Mouse (Mus musculus): ENCODE data around the gene Kctd20.

The Kctd20 gene

DNA sequence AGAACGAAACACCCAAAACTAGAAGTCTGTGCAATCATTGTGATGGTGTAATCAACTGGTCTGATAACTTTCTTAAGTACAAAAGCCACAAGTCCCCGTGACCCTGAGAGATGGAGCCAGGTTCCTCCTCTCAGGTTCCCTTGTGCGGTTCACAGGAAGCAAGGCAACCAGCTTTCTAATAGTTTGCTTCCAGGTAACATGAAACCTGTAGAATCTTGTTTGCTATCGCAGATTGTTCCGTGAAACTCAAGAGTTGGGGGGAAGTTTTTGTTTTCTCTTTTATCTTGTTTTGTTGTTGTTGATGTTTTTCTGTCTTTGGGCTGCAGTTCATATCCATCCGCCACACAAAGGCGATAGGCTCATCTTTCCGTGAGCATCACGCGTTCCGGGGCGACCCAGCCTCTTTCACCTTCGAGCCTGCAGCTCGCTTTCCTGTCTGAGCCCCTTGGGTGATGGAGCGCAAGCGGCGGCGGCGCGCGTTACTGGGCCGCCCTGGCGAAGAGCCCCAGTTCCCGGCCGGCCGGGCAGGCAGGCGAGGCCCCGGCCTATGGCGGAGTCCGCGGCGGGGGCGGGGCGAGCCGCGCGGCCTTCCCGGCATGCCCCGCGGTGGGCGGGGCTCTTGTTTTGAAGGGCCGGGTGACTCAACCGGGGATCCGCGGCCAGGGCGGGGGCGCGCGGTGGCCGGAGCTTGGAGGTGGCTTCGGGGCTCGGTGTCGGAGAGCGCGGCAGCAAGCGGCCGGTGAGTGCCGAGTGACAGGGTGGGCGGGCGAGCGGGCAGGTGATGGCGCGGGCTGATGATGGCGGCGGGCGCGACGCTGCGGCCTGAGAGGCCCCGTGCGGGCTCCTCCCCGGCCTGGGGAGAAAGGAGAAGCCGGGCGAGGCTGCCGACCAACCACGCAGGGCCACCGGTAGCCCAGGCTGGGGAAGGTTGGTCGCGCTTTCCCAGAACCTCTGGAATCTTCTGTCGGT, at the start of gene Kctd20:
TSS of gene Kctd20 (plus strand) at position 120 of the 969 bp plus-strand sequence.
- peak; percentile 89 for DNase-seq

DNA sequence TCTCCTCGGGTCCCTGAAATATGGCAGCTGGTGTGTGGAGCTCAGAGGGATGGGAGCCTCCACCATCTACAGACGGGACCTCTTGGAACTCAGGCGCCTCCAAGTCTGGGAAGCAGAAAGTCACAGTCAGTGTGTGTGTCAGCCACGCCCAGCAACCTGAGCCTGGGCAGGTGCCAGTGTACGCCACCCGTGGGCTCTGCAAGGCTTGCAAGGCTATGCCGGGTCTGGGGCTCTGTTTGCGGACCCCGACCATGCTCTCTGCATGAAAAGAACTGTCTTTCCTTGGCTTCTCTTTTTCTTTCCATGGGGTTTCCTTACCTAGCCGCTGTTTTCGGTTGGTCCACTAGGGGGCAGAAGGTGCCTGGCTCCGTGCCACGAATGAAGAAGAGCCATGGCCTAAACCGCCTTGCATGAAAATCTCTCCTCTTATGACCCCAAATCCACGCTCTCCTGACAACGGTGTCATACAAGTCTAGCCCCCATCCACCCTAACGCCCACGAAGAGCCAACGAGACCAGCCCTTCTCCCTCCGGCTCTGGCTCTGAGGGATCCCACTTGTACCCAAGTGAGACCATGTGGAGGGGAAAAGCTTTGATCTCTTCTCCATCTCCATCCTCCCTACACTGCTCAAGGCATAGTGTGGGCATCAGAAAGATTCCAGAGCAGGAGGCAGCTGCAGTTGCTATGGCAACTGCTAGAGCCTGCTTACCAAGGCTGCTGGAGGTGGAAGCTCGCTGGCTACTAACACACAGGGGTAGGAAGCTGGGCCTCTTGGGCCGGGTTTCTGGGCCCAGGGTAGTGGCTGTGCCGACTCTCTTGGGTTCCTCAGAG, 47.0 kb upstream of the Kctd20 start:
- peak; percentile 72 for DNase-seq

DNA sequence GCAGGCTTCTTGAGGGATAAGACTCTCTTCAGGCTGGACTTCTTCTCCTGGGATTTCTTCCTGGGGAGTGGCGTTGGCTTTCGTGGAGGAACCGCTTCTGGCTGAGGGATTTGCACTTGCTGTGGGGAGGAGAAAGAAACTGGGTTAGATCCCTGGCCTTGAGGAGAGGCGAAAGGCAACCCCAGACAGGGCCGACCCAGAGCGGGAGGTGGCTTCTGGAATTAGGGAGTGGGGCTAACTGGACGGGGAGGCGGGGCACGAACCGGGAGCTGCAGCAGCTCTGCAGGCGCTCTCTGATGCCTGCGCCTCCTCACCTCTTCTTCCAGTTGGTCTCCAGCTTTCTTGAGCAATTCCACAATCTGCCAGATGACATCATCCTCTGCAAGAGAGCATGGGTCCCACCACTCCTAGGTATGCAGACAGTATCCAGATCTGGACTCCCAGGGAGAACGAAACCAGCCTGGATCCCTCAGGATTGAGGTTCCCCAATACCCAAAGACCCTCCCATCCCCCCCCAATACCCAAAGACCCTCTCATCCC, 46.3 kb upstream of the Kctd20 start:
- no peak for DNase-seq

DNA sequence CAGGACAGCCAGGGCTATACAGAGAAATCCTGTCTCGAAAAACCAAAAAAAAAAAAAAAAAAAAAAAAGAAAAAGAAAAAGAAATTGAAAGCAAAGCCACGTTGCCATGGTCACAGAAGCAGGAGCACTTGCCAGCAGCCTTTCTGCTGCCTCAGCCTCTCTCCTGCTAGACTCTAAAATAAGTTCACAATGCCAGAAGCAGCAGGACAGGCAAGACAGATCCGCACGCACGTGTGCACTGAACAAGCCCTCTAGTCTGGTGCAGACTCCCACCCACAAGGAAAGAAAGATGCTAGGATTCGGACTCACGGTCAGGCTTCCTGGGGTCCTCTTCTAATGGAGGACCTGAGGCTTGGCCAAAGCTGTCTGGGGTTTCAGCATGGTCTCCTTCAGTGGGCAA, 43.8 kb upstream of the Kctd20 start:
- peak; percentile 51 for DNase-seq

DNA sequence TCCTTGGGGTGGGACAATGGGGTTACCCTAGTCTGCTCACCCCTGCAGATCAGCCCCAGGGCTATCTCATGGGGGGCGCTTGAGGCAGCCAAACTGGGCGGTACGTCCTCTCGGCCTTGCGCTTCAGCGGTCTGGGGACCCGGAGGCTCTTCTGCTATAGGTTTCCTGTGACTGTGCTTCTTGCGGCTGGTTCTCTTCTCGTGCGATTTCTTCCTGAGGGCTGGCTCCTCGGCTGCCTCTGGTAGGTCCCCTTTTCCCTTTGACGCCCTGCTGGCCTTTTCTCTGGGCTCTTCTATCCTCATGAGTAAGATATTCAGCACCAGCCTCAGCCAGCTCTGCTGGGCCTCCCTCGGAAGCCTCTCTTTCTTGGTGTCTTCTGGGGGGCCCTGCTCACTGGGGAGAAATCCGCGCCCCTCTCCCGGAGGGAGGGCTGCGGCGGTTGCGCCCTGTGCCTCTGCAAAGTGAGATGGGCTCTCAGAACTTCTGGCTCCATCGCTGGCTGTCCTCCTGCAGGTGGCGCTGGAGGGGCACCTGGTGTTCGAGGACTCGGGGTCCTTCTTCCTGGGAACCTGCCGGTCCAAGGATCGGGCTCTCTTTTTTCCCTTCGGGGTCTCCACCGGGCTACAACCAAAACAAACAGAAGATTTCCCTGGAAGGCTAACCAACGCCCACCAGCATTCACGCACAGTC, 42.4 kb upstream of the Kctd20 start:
- no peak for DNase-seq

DNA sequence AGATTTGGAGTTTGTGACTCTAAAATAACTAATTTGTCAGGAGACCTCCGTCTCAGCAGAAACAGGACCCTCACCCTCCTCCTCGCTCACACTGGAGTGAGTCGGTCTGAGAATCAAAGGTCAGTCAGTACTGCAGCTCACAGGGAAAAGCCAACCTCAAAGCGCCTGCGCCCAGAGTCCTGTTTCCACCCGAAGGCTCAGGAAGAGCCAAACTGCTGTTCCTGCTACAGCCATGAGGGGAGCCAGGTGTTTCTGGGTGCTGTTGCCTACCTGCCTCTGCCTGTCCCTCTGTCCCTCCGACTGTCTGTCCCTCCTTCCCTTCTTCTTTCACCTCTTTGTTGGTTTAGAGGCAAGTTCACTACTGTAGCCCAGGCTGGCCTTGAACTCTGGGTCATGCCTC, 41.6 kb upstream of the Kctd20 start:
- no peak for DNase-seq

DNA sequence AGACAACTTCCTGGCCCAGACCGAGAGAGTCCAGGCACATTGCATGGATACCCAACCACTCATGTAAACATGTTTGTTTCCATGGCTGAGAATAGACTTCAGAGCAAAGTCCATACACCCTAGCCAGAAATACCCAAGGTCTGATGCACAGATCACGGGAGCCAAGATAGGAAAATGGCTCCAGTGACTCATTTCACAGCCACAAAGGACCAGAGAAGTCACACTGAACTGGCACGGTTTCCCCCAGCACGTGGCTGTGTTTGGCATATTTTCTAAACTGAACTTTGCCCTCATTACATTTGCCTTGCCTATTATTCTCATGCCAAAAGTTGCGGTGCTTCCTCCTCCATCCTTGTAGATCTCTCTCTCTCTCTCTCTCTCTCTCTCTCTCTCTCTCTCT, 38.5 kb upstream of the Kctd20 start:
- no peak for DNase-seq

DNA sequence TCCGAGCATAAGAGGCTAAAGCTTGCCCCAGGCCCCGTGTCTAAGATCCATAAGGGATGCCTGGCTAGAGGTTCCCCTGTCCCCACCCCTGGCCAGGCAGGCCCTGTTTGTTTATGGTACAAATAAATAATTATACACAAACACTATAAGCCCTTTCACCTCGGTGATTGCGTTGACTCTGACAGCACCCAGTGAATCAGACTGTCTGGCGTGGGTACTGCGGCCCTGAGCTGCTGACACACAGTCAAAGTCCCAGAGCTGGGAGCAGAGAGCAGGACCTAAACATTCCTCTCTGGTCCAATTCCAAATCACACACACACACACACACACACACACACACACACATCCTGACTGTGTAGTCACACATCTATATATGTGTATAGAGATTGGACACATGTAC, 37.8 kb upstream of the Kctd20 start:
- no peak for DNase-seq

DNA sequence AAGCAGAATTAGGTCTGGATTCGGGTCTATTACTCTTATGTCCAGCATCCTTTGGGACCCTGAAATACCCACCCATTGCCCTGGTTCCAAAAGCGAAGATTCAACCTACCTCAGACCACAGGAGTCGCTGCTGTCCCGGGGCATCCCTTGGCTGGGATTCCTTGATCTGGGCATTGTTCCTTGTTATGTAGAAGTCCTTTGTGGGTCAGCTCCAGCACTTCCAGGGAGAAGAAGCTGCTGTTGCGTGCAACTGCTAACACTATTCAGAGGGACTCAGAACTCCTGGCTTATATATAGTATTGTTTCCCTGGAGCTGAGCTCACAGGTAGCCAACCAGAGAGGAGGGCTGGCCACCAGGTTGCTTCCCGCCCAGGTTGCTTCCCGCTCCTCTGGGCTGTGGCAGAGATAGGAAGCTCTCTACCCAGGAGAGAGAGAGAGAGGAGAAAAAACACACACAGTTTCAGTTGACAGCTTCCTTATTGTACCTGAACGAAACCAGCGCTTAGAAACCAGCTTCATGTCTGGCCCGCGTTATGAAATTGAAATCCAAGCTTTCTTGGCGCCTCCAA, 36.6 kb upstream of the Kctd20 start, which contains the start of gene 4930539E08Rik:
TSS of gene 4930539E08Rik (minus strand) at position 265 of the 569 bp plus-strand sequence.
- DNase-seq: no peak

DNA sequence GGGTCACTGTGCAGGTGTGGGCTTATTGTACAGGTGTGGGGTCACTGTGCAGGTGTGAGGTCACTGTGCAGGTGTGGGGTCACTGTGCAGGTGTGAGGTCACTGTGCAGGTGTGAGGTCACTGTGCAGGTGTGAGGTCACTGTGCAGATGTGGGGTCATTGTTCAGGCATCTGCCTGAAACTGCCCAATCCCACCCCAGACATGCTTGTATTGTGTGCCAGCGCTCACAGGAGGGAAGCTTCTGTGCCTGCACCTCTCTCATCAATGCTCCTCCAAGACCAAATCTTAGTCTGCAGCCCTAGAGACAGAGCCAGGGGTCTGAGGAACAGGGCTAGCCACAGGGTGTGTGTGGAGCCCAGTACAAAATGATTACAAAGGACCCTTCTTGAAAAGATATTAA, 35.2 kb upstream of the Kctd20 start:
- no peak for DNase-seq

DNA sequence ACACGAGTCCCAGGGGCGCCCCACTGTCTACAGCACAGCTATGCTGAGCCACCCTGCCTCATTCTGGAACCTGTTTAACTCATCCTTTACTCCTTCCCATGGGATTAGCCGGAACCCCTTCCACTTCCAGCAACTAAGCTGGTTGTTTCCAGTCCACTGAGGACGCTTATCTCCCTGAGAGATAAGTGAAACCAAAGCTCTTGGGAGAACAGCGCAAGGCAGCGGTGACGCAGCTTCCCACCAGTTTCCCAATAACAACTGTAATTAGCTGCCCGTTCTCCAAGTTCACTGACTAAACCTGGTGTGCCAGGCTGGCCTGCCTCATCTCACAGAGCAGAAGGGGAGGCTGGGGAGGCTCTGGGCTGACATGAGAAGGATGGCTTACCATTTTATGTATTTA, 30.7 kb upstream of the Kctd20 start:
- no peak for DNase-seq

DNA sequence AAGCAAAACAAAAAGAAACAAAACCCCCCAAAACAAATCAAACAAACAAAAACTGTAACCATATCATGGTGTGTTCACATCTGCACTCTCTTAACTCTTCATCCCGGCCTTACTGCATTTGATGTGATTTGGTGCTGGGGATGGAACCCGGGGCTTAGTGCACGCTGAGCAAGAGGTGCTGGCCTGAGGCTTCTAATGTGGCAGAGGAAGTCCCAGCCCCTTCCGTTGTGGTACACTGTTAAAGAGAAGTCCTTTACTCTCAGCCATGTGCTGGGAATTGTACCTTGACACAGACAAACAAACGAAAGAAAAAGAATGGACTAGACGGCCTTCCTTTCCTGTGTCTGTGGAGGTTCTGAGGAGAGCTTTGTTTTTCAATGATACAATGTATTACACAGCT, 29.7 kb upstream of the Kctd20 start:
- no peak for DNase-seq

DNA sequence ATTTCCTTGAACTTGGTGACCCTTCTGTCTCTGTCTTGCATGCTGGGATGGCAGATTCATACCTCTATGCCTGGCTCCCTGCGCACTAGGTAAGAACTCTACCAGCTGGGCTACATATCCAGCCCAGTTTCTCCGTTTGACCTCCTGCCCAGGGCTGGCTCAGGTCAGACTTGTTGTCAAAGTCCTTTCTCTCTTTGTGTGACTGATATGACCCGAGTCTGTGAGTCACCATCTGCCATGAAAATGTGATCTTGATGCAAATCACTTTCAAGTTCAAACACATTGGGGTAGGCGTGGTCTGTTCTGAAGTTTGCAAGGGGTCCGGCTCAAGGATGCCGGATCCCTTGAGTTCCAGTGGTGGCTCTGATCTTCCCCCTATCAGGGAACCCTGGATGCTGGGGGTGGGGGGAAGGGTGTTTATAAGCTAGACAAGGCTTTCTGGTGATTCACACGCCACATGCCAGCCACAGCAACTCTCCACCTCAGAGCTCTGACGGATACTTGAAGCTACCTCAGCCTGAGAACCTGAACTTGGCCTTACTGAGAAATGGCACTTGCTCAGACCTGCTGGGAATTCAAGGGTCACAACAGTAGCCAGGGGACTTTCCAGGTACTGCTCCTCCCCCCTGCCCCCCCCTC, 26.7 kb upstream of the Kctd20 start:
- no peak for DNase-seq

DNA sequence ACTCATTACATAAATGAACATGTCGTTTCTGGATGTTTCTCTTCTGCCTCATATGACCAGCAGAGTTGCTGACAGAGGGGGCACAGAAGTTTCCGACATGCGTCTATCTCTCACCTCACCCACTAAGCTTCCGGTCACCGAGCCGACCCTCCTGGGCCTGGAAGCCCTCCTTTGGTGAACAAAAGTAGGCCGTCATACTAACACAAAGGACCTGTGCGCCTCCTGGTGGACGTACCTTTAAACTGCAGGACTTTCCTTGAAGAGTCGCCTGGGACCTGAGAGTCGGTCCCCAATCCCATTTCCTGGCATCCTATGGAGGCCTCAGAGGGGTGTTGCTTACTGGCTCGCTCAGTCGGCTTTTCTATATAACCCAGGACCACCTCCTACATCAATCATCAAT, 25.4 kb upstream of the Kctd20 start:
- peak; percentile 68 for DNase-seq

DNA sequence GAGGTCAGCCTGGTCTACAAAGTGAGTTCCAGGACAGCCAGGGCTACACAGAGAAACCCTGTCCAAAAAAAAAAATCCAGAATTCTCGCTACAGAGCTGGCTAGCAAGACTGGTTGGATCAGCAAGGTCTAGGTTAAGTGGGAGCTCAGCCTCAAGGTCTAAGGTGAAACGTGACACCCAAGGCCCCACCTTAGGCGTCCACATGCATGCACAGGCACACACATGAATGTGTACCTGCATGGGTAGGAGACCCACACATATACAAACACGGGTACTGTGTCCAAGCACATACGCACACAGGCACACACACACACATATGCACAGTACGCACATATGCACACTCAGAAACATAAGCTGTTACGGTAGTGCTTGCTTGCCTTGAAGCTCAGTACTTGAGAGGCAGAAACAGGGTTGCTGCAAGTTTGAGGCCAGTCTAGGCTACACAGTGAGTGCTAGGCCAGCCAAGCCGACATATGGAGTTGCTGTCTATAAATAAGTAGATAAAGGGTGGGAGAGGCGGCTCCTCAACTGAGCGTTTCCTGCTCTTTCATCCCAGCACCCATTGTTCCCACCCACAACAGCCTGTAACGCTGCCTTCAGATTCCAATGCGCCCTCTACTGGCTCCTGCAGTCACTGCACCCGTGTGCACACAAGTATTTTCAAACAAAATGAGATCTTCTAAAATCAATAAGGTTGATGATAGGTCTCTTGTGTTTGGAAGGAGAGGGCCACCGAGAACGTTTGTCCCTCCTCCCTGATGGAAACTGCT, 24.7 kb upstream of the Kctd20 start:
- DNase-seq: no peak

DNA sequence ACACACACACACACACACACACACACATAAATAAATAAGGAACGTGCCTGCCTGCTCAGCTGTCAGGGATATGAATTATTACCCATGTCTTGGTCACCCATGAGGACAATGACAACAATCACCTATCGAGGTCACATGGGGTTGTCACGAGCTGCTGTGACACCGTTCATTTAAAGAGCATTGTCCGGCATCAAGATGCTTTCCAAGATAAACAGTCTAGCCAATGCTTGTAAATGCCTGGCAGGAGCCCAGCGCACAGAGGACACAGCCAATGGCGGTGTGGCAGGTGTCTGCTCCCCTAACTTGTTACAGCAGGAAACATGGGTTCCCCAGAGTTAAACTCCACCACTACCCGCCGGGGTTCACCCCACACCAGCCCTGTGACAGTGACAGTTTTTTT, 23.7 kb upstream of the Kctd20 start:
- DNase-seq: no peak

DNA sequence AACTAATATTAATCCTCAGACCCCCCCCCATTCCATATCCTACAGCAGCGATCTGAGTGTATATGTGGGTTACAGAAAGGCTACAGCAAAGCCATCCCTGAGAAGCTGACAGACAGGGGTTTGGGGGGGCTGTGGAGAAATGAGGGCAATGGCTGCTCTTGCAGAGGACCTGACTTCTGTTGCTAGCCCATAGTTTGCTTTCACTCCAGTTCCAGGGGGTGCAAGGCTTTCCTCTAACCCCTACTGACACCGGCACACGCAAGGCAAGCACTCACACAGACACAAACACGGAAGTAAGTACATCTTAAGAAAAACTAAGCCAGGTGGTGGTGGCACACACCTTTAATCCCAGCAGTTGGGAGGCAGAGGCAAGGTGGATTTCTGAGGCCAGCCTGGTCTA, 22.4 kb upstream of the Kctd20 start:
- DNase-seq: no peak

DNA sequence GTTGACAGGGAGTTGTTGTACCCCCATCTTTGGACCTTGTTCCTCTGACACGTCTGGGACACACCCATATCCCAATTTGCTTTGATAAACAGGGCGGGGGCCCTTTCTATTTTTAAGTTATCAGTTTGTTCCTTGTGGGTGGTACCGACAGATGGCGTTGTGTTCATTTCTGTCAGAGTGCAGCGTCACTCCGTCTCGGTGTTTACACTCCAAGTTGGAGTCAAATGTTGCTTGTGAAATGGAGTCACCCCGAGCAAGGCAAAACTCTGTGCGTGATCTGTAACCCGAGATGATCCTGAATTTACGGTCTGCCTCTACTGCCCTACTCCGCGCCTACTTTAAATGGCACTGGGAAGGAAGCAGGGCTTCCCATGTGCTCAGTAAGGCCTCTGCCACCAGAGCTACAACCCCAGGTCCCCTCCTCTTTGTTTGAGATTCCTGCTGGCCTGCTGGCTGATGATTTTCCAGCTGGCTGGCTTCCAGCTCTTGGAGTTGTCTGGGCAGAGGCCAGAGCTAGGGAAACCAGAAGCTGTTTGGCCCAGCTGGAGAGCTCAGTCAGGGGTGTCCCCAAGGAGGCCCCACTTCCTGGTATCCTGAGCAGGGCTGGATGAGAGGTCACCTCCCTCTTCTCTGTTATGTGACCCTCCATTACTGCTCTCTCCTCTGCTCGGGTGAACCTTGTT, 21.2 kb upstream of the Kctd20 start:
- no peak for DNase-seq

DNA sequence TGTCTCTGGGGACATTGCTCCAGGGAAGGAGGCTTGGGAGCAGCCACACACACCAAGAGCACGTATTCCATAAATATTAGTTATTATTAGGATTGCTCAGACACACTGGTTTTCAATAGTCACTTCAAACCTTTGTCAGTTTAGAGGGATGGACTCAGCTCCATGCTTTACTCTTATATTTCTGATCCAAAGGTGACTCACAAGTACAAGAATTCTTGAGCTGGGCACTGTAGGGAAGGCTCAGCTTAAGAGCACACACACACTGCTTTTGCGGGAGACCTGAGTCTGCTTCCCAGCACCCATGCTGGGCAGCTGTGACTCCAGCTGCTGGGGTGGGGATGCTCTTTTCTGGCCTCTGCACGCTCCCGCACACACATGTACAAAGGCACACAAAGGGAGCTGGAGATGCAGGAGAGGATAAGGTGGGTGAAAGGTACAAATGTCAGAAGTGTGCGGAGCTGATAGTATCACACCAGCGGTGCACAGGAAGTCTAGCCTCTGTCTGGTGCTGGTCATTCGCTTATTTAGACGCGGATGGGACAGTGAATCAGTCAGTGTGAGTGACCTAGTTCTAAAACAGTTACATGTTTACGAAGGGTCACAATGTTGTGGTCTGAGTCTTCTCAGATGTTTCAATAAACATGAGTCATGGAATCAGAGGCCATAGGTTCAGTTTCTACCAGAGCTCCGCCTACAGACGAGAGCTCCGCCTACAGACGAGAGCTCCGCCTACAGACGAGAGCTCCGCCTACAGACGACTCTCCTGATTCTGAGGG, 20.1 kb upstream of the Kctd20 start:
- DNase-seq: no peak

DNA sequence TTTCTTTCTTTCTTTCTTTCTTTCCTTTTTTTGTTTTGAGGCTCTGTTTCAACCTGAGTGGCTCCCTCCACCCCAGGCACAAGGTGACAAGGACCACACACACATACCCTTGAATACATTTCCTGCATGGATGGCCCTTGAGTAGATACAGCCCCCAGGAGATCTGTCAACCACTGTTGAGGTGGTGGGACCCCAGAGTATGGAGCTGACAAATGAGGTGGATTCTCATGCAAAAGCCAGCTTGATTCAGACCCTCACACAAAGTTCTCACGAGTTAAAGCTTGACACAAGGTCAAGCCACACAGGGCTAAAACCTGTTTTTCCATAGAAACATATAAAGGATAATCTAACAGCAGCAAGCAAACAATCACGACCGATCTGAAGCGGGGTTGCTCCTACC, 19.5 kb upstream of the Kctd20 start:
- no peak for DNase-seq
